Mouse (Mus musculus) MN1 (cell line): ENCODE data around the gene Vmn2r66.

ENCODE experiments used
- DNase-seq: peaks from one replicate; pipeline ENCODE4 v3.0.0-alpha.2; 2016; ENCODE audit warnings: low spot score

Gene Vmn2r66

GRCm38 (mm10) chr7:85012168-85012567 is at the start of gene Vmn2r66:
Vmn2r66 (minus strand) TSS chr7:85012268.
- no peak for DNase-seq

GRCm38 (mm10) chr7:84996694-84997093 is 15.4 kb downstream of the Vmn2r66 start:
- no peak for DNase-seq

GRCm38 (mm10) chr7:84964015-84964414 is 48.1 kb downstream of the Vmn2r66 start, which contains the start of gene Vmn2r65:
Vmn2r65 (minus strand) TSS chr7:84964115.
- no peak for DNase-seq
